Mouse (Mus musculus) embryonic facial prominence, embryonic 13.5 days (tissue): Measurements from ENCODE around the gene Sult2b1. TPM values are rescaled to one million over a fixed set of nuclear protein-coding genes. Genes with fewer than 3 reads are reported as not detected.

Source experiments
- ATAC-seq: fragments of 200-750 bp; cut with Nextera tagmentation; 2 replicates; pipeline ENCODE4 v1.8.0; 2017; ENCODE audit warnings: low read depth; ENCODE audit not compliant: insufficient number of reproducible peaks, insufficient read depth, low FRiP score, low TSS enrichment
- H3K27ac ChIP-seq: fragments of 300-500 bp; sonication (generic); 2 replicates; pipeline ENCODE4 v1.5.1; 2015; ENCODE audit warnings: moderate library complexity, mild to moderate bottlenecking, inconsistent platforms
- H3K27me3 ChIP-seq: fragments of 300-500 bp; sonication (generic); 2 replicates; pipeline ENCODE4 v1.6.1; 2015; ENCODE audit warnings: mild to moderate bottlenecking, inconsistent platforms
- H3K36me3 ChIP-seq: fragments of 300-500 bp; sonication (generic); 2 replicates; pipeline ENCODE4 v1.6.1; 2015; ENCODE audit warnings: mild to moderate bottlenecking, inconsistent platforms
- H3K4me1 ChIP-seq: fragments of 300-500 bp; sonication (generic); 2 replicates; pipeline ENCODE4 v1.6.1; 2015; ENCODE audit warnings: inconsistent platforms
- H3K4me2 ChIP-seq: fragments of 300-500 bp; sonication (generic); 2 replicates; pipeline ENCODE4 v1.6.1; 2015; ENCODE audit warnings: moderate library complexity, mild to moderate bottlenecking, inconsistent platforms
- H3K4me3 ChIP-seq: fragments of 300-500 bp; sonication (generic); 2 replicates; pipeline ENCODE4 v1.5.1; 2015; ENCODE audit warnings: mild to moderate bottlenecking, inconsistent platforms
- H3K9ac ChIP-seq: fragments of 300-500 bp; sonication (generic); 2 replicates; pipeline ENCODE4 v1.6.1; 2015; ENCODE audit warnings: mild to moderate bottlenecking, inconsistent platforms
- H3K9me3 ChIP-seq: fragments of 300-500 bp; sonication (generic); 2 replicates; pipeline ENCODE4 v1.6.1; 2016; ENCODE audit warnings: inconsistent platforms
- WGBS: fragments of 180-500 bp; shearing (Covaris S2); methylation state at CpG from one replicate; pipeline ENCODE4 v1.1.7; 2015; ENCODE audit warnings: mixed read lengths; 5-methylcytosine and 5-hydroxymethylcytosine counted together
- polyA plus RNA-seq: library from polyadenylated mRNA; unstranded; fragments of >200 nt; fragmentation: Nextera tagmentation; extraction: Ambion mirVana; gene quantifications from 2 replicates; pipeline ENCODE4 v1.2.1, GENCODE M21; 2015

Sult2b1 gene
- polyA plus RNA-seq, 1 experiment from 2014 or later, result 8.4 TPM

- ATAC-seq, result no peak
- Histone ChIP-seq H3K4me2 (peak overlapping the region; percentile 44), H3K27me3 (no peaks in the 10 kb centered on the region), H3K36me3 (no peaks in the 10 kb centered on the region), H3K27ac (peak overlapping the region; percentile 87), H3K9ac (peak overlapping the region; percentile 57), H3K4me3 (0 out of 2 replicates have a peak overlapping the region, but pooled peaks have one; percentile 18), H3K9me3 (no peaks in the 10 kb centered on the region), H3K4me1 (peaks cover 48% of the 10 kb centered on the region)
- WGBS, result 17% methylated on average over 10 of the region's 10 CpGs
These were observed 98.7 kb downstream of the Sult2b1 start for GRCm38 (mm10) chr7:45685811-45686210.

DNA sequence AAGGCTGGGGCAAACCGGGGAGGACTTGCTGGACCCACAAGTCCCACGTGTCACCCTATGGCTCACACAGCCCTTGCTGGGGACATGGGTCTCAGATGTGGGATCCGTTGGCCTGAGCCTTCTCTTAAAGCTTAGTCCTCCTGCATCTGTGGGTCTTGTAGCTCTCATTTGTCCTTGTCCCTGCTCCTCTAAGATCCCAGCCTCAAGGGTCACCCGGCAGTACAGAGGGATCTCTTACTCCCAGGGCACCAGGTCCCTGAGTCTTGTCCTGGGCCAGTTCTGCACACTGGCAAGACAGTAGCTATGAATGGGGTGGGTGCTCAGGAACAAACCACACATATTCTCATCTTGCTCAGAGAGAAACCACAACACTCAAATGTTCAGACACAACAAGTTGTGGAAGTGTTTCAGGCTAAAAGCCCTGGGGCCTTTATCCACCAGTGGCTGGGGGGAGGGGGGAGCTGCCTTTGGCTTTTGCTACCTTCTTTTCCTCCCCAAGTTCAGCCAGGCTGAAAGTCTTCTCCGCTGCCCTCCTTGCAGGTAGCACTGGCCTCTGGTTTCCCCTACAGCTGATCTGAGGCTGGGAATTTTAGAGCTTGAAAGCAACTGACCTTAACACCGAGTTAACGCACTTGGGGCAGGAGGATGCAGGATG is 100.9 kb downstream of the Sult2b1 start, which contains the start of gene Ntn5:
Ntn5 (plus strand) TSS at position 627 of the 655 bp plus-strand sequence.
- Histone ChIP-seq H3K36me3 (no peaks in the 10 kb centered on the region), H3K27ac (peak within 1 kb of the TSS; percentile 87), H3K4me3 (peak within 1 kb of the TSS; percentile 7; the same call in 1 of the 2 replicates), H3K4me2 (peak within 1 kb of the TSS; percentile 50), H3K27me3 (no peaks in the 10 kb centered on the region), H3K4me1 (peaks cover 48% of the 10 kb centered on the region), H3K9me3 (no peaks in the 10 kb centered on the region), H3K9ac (peak within 1 kb of the TSS; percentile 57; the same call in 1 of the 2 replicates)
- WGBS, result 69% methylated on average over 7 of the region's 7 CpGs
- ATAC-seq, result no peak

DNA sequence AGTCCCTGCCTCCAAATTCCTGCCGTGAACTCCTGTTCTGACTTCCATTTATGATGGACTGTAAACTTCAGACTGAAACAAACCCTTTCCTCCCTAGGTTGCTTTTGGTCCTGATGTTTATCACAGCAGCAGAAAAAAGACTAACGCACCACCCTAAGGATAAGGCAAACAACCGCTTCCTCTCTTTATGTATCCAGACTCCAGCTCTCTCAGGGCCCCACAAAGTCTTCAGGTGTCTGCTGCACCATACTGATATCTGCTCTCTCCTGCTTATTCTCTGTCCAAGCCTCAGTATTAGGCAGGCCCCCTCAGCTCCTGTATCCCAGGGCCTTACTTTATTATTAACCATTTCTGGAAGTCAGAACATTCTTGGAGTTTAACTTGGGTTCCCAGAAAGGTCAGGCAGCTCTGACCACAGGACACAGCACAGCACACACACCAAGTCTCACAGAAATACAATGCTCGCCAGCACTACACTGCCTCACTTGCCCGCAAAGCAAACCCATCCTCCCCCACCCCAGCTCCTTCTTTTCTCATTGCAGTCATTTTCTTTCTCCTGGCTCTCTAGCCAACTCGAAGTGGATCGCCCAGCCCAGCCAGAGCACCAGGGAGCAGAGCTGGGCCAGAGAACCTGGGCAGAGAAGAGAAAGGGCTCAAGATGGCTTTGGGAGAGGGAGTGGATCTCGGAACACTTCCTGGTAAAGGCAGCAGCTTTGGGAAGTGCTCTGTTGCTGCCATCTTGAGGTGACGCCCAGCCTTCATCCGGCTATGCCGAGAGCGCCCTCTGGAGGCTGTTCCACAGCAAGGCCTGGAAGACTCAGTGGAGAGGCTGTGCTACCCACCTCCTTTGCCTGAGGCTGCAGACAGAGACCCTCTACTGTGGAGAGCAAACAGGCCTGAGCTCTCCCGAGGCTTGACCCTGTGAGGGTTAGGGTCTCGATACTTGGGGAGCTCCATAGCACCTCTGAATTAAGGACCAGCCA is 102.0 kb downstream of the Sult2b1 start:
- Histone ChIP-seq H3K4me2 (peak overlapping the region; percentile 50), H3K27ac (peak overlapping the region; percentile 51; the same call in 1 of the 2 replicates), H3K4me1 (peaks cover 48% of the 10 kb centered on the region), H3K9ac (peak overlapping the region; percentile 41; the same call in 1 of the 2 replicates), H3K4me3 (0 out of 2 replicates have a peak overlapping the region, but pooled peaks have one; percentile 13), H3K27me3 (no peaks in the 10 kb centered on the region), H3K9me3 (no peaks in the 10 kb centered on the region), H3K36me3 (no peaks in the 10 kb centered on the region)
- 30% methylated on average over 14 of the region's 14 CpGs for WGBS
- ATAC-seq, result no peak; the same call in 1 of the 2 replicates

GRCm38 (mm10) chr7:45681046-45681736 is 103.3 kb downstream of the Sult2b1 start:
- no peaks in the 10 kb centered on the region for H3K27me3 ChIP-seq
- WGBS, result 84% methylated on average over 8 of the region's 8 CpGs
- no peak for ATAC-seq
- H3K27ac ChIP-seq, result no peak overlapping the region
- H3K4me1 ChIP-seq, result peaks cover 41% of the 10 kb centered on the region
- no peak overlapping the region for H3K4me2 ChIP-seq
- H3K4me3 ChIP-seq, result no peak overlapping the region
- no peaks in the 10 kb centered on the region for H3K9me3 ChIP-seq
- H3K36me3 ChIP-seq, result no peaks in the 10 kb centered on the region
- no peak overlapping the region for H3K9ac ChIP-seq

Other genes with a start within 250 kb of the Sult2b1 start
- 0.25 and 0.83 TPM in 2 replicates for gene Hsd17b14, start 229.8 kb downstream of the Sult2b1 start, polyA plus RNA-seq
- gene Bcat2, start 214.5 kb downstream of the Sult2b1 start, polyA plus RNA-seq, result 67.1 and 68.4 TPM in 2 replicates
- gene Fgf21, start 169.2 kb downstream of the Sult2b1 start, polyA plus RNA-seq, result 0.39 and 0.96 TPM in 2 replicates
- gene Fut1, start 167.4 kb downstream of the Sult2b1 start, polyA plus RNA-seq, result 1.9 and 2.3 TPM in 2 replicates
- 0.27 and 0.39 TPM in 2 replicates for gene Izumo1, start 162.9 kb downstream of the Sult2b1 start, polyA plus RNA-seq
- gene Rasip1, start 157.2 kb downstream of the Sult2b1 start, polyA plus RNA-seq, result 8.0 and 8.8 TPM in 2 replicates
- gene Mamstr, start 144.7 kb downstream of the Sult2b1 start, polyA plus RNA-seq, result 5.2 and 7.8 TPM in 2 replicates
- gene Fut2, start 118.3 kb downstream of the Sult2b1 start, polyA plus RNA-seq, result 0.45 and 0.54 TPM in 2 replicates
- gene Ntn5, start 100.6 kb downstream of the Sult2b1 start, polyA plus RNA-seq, result 5.4 and 5.7 TPM in 2 replicates
- gene Sec1, start 90.3 kb downstream of the Sult2b1 start, polyA plus RNA-seq, result 6.3 and 6.8 TPM in 2 replicates
- gene Car11, start 84.8 kb downstream of the Sult2b1 start, polyA plus RNA-seq, result 15.2 and 17.3 TPM in 2 replicates
- gene Dbp, start 79.6 kb downstream of the Sult2b1 start, polyA plus RNA-seq, result 7.8 and 10.2 TPM in 2 replicates
- gene Rpl18, start 69.2 kb downstream of the Sult2b1 start, polyA plus RNA-seq, result 936 and 1,128 TPM in 2 replicates
- 34.4 and 34.9 TPM in 2 replicates for gene Sphk2, start 66.7 kb downstream of the Sult2b1 start, polyA plus RNA-seq
- 1.4 and 1.5 TPM in 2 replicates for gene Fam83e, start 63.5 kb downstream of the Sult2b1 start, polyA plus RNA-seq
- not detected in 2 replicates for gene Spaca4, start 58.9 kb downstream of the Sult2b1 start, polyA plus RNA-seq
- 4.1 and 4.2 TPM in 2 replicates for gene Lmtk3, start 931 bp downstream of the Sult2b1 start, polyA plus RNA-seq
- 133 and 138 TPM in 2 replicates for gene Cyth2, start 29.9 kb upstream of the Sult2b1 start, polyA plus RNA-seq
- gene Kcnj14, start 40.1 kb upstream of the Sult2b1 start, polyA plus RNA-seq, result 2.2 TPM in 2 replicates
- gene Grwd1, start 46.3 kb upstream of the Sult2b1 start, polyA plus RNA-seq, result 62.7 and 74.0 TPM in 2 replicates
- 62.6 and 74.4 TPM in 2 replicates for gene Kdelr1, start 88.1 kb upstream of the Sult2b1 start, polyA plus RNA-seq
- gene Grin2d, start 93.7 kb upstream of the Sult2b1 start, polyA plus RNA-seq, result 0.56 and 0.72 TPM in 2 replicates
- 0.41 TPM in 1 of 2 replicates, not detected in the other for gene Syngr4, start 112.0 kb upstream of the Sult2b1 start, polyA plus RNA-seq
- 7.1 and 7.2 TPM in 2 replicates for gene Tmem143, start 112.3 kb upstream of the Sult2b1 start, polyA plus RNA-seq
- gene Emp3, start 136.7 kb upstream of the Sult2b1 start, polyA plus RNA-seq, result 199 and 213 TPM in 2 replicates
- 2.4 and 3.2 TPM in 2 replicates for gene Ccdc114, start 139.4 kb upstream of the Sult2b1 start, polyA plus RNA-seq
- gene Abcc6, start 245.6 kb upstream of the Sult2b1 start, polyA plus RNA-seq, result 0.25 TPM in 2 replicates
- 28.4 and 33.8 TPM in 2 replicates for gene Nomo1, start 249.0 kb upstream of the Sult2b1 start, polyA plus RNA-seq